Mouse (Mus musculus) testis, postnatal 14 days (tissue): ENCODE results near the gene Prr29.
"Not testable (repeated sequence)": the region's sequence is repeated elsewhere in the genome, so short reads cannot be mapped to it uniquely, and the experiment has no call there.

Experiments
- DNase-seq: peaks from one replicate; pipeline ENCODE4 v3.0.0; 2021; ENCODE audit warnings: low spot score

The Prr29 gene

GRCm38 (mm10) chr11:106365366-106365765, at the start of gene Prr29:
Gene Prr29, plus strand, starts transcription at chr11:106365472.
- DNase-seq = no peak

DNA sequence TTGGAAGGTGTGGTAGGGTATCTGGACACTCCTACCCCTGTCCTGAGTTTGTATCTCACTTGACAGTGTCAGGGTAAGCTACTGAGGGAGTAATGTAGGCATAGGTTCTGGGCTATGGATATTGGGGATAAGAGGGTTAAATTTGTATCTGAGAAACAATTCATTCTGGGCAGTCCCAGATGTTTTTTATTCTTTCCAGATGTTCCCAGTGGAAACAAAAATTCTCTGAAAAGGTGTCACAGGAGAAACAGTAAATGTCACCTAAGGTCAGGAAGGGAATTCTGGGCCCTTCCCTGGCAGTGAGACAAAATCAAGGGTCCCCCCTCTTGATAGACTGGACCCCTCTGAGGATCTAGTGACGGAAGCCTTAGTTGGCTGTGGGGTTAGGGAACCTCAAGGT, 48.9 kb upstream of the Prr29 start:
- no peak for DNase-seq

GRCm38 (mm10) chr11:106317801-106318200, 47.5 kb upstream of the Prr29 start:
- no peak for DNase-seq

- no peak for DNase-seq
Measured at GRCm38 (mm10) chr11:106318406-106319366, 46.6 kb upstream of the Prr29 start.

GRCm38 (mm10) chr11:106324858-106325257, 40.4 kb upstream of the Prr29 start:
- DNase-seq = no peak

DNA sequence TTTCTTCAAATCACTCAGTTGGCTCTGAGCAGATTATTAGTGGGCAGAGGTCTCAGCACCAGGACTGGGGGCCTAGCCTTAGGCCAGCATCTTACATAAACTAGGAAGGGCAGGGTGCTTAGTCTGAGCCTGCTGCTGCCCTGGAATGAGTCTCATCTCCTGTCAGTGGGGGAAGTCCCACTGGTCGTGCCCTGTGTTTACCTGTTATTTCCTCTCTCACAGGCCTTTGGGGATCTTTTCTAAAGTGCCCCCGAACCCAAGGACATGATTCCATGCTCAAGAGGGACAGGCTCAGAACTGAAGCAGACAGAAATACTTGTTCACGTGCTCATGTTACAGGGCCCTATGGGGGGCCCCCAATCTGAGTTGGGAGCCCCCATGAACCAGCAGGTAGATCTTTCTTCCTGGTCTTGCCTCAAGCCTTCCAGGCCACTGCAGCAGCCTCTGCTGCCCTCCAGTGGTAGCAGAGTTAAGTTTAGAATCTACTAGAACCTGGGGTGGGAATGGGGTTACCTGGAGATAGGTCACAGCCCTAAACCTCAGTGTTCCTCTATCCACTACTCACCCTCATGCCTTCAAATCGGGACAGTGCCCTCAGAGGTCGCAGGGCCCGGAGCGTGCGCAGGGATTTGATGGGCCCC, 39.6 kb upstream of the Prr29 start:
- DNase-seq = peak; percentile 43

- no peak for DNase-seq
Measured at GRCm38 (mm10) chr11:106326475-106326874, 38.8 kb upstream of the Prr29 start.

- no peak for DNase-seq
Measured at GRCm38 (mm10) chr11:106328521-106328920, 36.8 kb upstream of the Prr29 start.

DNA sequence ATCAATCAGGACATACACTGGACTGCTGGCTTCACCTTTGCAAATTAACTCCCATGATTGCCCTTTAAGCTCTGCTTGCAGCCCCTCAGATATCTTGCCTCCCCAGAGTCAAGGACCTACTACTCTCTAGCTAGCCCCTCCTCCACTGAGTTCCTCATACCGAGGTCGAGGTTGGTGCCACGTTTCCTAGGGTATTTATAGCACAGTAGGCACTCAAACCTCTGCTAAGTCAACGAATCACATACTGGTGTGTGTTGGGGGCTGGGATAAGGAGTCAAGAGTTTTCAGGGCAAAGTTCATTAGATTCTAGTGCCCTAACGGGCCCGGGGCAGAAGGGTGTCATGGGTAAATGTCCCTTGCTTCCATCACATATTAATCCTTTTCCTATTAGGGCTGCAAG, 36.1 kb upstream of the Prr29 start:
- no peak for DNase-seq

DNA sequence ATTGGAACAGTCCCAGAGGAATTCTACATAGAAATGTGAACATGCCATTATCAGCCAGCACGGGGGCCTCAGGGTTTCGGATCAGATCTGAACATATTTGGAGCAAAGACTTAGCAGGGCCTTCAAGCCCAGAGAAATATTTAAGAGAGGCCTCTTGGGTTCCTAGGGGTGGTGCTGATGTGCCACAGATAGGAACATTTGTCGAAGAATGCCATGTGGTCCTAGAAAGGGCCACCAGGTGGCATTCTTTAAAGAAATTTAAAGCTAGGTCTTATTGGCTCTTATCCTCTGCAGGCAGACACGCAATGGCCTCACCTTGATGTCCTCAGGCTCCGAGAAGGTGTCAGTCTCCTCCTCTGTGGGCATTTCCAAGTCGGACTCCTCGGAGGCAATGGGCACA, 35.6 kb upstream of the Prr29 start:
- no peak for DNase-seq

- no peak for DNase-seq
Measured at GRCm38 (mm10) chr11:106332458-106332857, 32.8 kb upstream of the Prr29 start.

- no peak for DNase-seq
Measured at GRCm38 (mm10) chr11:106334066-106334465, 31.2 kb upstream of the Prr29 start.

GRCm38 (mm10) chr11:106338029-106338428, 27.2 kb upstream of the Prr29 start:
- no peak for DNase-seq

GRCm38 (mm10) chr11:106338870-106339269, 26.4 kb upstream of the Prr29 start:
- DNase-seq = no peak

DNA sequence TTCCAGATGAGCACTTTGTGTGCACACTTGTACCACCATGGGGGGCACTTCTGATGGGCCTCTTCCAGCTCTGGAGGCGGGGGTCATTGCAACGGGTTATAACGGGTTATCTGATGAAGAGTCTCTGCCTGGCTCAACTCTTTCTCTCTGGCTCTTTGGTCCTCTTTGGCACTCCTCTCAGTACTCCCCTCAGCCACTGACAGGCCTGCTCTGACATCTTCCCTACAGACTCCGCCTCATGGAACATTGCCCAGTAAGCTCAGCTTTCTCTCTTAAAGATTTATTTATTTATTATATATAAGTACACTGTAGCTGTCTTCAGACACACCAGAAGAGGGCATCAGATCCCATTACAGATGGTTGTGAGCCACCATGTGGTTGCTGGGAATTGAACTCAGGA, 25.9 kb upstream of the Prr29 start:
- DNase-seq = not testable (repeated sequence)

GRCm38 (mm10) chr11:106340990-106341520, 24.2 kb upstream of the Prr29 start:
- no peak for DNase-seq

DNA sequence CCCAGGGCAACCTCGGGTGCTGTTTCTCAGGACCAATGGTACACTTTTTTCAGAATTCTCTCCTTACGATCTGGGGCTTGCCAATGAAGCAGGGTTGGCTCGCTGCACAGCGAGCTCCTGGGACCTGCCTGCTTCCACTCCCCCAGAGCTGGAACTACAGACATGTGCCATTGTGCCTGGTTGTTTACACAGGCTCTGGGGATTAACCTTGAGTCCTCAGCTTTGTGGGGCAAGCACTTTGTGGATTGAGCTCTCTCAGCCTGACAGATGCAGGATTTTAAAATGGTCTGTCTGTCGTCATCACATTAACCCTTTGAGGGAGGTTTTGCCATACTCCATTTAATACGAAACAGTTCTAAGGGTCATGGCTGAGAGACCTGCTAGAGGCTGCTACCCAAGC, 20.4 kb upstream of the Prr29 start:
- no peak for DNase-seq

DNA sequence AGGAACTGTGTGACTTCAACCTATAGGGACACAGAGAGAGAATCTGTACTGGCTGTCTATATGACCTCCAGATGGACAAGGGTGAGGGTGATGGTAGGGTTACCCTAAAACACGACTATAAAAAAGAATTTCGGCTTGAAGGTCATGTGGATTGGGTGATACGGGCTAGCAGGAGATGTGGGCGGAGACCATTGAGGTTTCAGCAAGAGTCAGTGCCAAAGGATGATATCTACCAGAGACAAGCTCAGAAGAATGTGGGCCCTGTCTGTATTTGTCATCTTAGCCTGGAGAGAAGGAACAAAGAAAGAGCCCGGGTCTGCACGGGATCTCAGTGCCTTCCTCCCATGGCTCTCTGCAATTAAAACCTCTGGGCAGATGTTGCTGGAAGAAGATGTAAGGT, 15.5 kb upstream of the Prr29 start:
- no peak for DNase-seq

- no peak for DNase-seq
Measured at GRCm38 (mm10) chr11:106350853-106351252, 14.4 kb upstream of the Prr29 start.

DNA sequence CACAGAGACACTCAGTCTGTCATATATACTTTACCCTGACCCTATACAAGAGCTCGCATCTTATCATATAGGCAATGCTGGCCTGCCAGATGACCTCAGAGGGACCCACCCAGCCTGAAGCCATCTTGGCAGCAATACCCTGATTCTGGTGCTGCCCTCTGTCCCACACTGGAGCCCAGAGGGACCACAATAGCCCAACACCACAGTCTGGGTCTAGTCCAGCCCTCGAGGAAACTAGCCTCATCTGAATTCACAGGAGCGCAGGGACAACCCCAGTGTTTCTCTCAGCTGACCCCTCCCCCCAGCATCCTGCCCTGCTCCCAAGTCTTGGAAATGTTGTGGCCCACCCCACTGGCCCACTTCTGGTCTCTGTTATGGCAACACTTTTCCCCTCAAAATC, 14.0 kb upstream of the Prr29 start:
- no peak for DNase-seq

DNA sequence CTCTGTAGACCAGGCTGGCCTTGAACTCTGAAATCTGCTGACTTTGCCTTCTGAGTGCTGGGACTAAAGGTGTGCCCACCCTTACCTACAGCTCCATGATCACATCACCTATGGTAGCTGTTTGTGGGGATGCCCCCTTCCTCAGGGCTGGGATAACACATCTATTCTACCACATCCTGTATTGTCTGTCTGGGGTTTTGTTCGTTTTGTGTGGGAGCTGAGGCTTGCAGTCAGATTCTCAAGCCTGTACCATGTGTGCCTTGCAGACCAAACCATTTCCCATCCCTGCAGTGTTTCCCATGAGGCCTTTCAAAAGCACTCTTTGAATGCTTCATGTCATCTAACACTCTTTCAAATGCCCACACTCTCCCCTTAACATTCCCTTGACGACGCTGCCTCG, 13.3 kb upstream of the Prr29 start:
- DNase-seq = no peak

- no peak for DNase-seq
Measured at GRCm38 (mm10) chr11:106353188-106353587, 12.1 kb upstream of the Prr29 start, which contains the start of gene Scn4a. Gene Scn4a, minus strand, starts transcription at chr11:106353288.

DNA sequence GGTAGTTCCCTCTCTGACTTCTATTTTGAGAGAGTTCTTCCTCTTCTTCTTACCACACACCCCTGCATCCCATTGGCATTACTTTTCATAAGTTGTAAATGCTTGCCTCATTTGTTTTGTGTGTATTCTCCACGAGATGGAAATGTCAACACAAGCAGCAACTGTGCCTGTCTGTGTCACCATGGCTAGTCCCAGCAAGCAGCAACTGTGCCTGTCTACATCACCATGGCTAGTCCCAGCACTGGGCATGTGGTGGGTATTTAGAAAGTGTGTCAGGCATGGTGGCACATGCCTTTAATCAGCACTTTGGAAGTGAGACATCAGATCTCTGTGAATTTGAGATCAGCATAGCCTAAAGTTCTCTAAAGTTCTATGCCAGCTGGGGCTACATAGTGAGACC, 11.1 kb upstream of the Prr29 start:
- no peak for DNase-seq
